Mouse (Mus musculus): ENCODE data around the gene Cdkn2b.

DNA sequence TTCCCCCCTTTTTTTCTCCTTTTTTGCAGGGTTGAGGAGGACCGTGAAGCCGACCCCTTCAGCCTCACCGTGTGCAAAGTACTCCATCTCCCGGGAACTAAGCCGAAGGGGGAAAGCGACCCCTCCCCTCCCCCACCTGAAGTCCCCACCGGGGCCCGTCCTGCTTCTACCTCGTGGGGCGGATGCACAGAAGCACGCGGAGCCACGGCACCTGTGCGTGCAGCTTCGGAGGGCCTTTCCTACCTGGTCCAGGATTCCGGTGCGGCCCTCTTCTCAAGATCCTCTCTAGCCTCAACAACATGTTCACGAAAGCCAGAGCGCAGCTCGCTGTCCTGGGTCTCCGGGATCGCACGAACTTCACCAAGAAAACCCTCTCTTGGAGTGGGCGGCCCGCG is 16.8 kb downstream of the Cdkn2b start:
- TF ChIP-seq EP300 (IDR thresholded peaks at IDR 0.05; ENCODE audit: insufficient read depth, low read depth, low read length) (no peak), CTCF (IDR thresholded peaks at IDR 0.05; ENCODE audit: low read depth, low read length) (no peak), POLR2A (IDR thresholded peaks at IDR 0.05; ENCODE audit: insufficient read depth, low read length) (no peak)

Data from ES-Bruce4 (cell line).